8 mouse cellular contexts compared by ENCODE assay signal in genomic region chr5:121711174-121711927, GRCm38 (mm10). TPM values are rescaled to one million over a fixed set of nuclear protein-coding genes. Genes with fewer than 3 reads are reported as not detected.
DNase-seq lines count a peak whose midpoint lies in the region; ATAC-seq and TF ChIP-seq lines count a peak whose summit lies in the region.

Atxn2 (plus strand) TSS chr5:121711337.

- peak within 1 kb of the TSS; percentile 98 for H3K9ac ChIP-seq in forebrain, embryonic 13.5 days
- H3K9ac ChIP-seq in heart, postnatal 0 days (replicated peaks; ENCODE audit: low read depth, low read length), result peak within 1 kb of the TSS; percentile 100
- H3K9ac ChIP-seq in liver, embryonic 15.5 days, result peak within 1 kb of the TSS; percentile 98
- H3K9ac ChIP-seq in neural tube, embryonic 11.5 days (ENCODE audit: low read length), result peak within 1 kb of the TSS; percentile 97
- peak within 1 kb of the TSS; percentile 98 for H3K9ac ChIP-seq in stomach, embryonic 16.5 days (ENCODE audit: low read length)

- TF ChIP-seq EP300 in heart, postnatal 0 days (IDR thresholded peaks at IDR 0.05; ENCODE audit: low read depth), result 0 out of 2 replicates have a peak, but pooled peaks have one; percentile 22

- DNase-seq in c-Kit-positive CD71-positive TER-119-positive erythroid progenitor cells, embryonic 14.5 days (ENCODE audit: low spot score), result peak; percentile 68
- DNase-seq in heart, postnatal 0 days (ENCODE audit: low spot score), result peak; percentile 80
- peak; percentile 87 to 93 for DNase-seq in kidney, postnatal 4 days
- DNase-seq in neural tube, embryonic 11.5 days (ENCODE audit: low spot score), result peak; percentile 86

- peak within 1 kb of the TSS; percentile 90 for H3K4me2 ChIP-seq in forebrain, embryonic 13.5 days
- peak within 1 kb of the TSS; percentile 78 for H3K4me2 ChIP-seq in heart, postnatal 0 days (ENCODE audit: low read depth, low read length)
- H3K4me2 ChIP-seq in liver, embryonic 15.5 days, result peak within 1 kb of the TSS; percentile 99
- H3K4me2 ChIP-seq in neural tube, embryonic 11.5 days (ENCODE audit: low read depth), result peak within 1 kb of the TSS; percentile 87
- H3K4me2 ChIP-seq in stomach, embryonic 16.5 days (ENCODE audit: low read depth, low read length), result peak within 1 kb of the TSS; percentile 76

- no peak for TF ChIP-seq CTCF in E14TG2a.4 (conservative IDR thresholded peaks at IDR 0.05; ENCODE audit: low read length)
- TF ChIP-seq CTCF in heart, postnatal 0 days (IDR thresholded peaks at IDR 0.05; ENCODE audit: low read depth), result no peak

- no peaks in the 10 kb centered on the region for H3K9me3 ChIP-seq in E14TG2a.4 (ENCODE audit: low read length)
- no peaks in the 10 kb centered on the region for H3K9me3 ChIP-seq in forebrain, embryonic 13.5 days (replicated peaks)
- H3K9me3 ChIP-seq in heart, postnatal 0 days (replicated peaks; ENCODE audit: control insufficient read depth, low read length), result no peaks in the 10 kb centered on the region
- H3K9me3 ChIP-seq in liver, embryonic 15.5 days (replicated peaks), result no peaks in the 10 kb centered on the region
- H3K9me3 ChIP-seq in neural tube, embryonic 11.5 days (ENCODE audit: control insufficient read depth, low read length), result no peaks in the 10 kb centered on the region
- no peaks in the 10 kb centered on the region for H3K9me3 ChIP-seq in stomach, embryonic 16.5 days (replicated peaks; ENCODE audit: control insufficient read depth, low read length)

- H3K27me3 ChIP-seq in E14TG2a.4 (ENCODE audit: insufficient read depth, low read length), result no peaks in the 10 kb centered on the region
- H3K27me3 ChIP-seq in forebrain, embryonic 13.5 days, result no peaks in the 10 kb centered on the region
- H3K27me3 ChIP-seq in heart, postnatal 0 days (ENCODE audit: control insufficient read depth, insufficient read depth, low read length), result no peaks in the 10 kb centered on the region
- H3K27me3 ChIP-seq in liver, embryonic 15.5 days, result no peaks in the 10 kb centered on the region
- no peaks in the 10 kb centered on the region for H3K27me3 ChIP-seq in neural tube, embryonic 11.5 days (ENCODE audit: control insufficient read depth, insufficient read depth, low read length)
- H3K27me3 ChIP-seq in stomach, embryonic 16.5 days (ENCODE audit: control insufficient read depth, insufficient read depth, low read length), result no peaks in the 10 kb centered on the region

- H3K36me3 ChIP-seq in E14TG2a.4 (ENCODE audit: insufficient read depth, low read length), result peaks cover 11% of the 10 kb centered on the region
- H3K36me3 ChIP-seq in forebrain, embryonic 13.5 days (ENCODE audit: poor library complexity, severe bottlenecking), result no peaks in the 10 kb centered on the region
- H3K36me3 ChIP-seq in heart, postnatal 0 days (replicated peaks; ENCODE audit: control insufficient read depth, insufficient read depth, low read length), result no peaks in the 10 kb centered on the region
- H3K36me3 ChIP-seq in liver, embryonic 15.5 days (replicated peaks), result no peaks in the 10 kb centered on the region
- no peaks in the 10 kb centered on the region for H3K36me3 ChIP-seq in neural tube, embryonic 11.5 days (ENCODE audit: control insufficient read depth, insufficient read depth, low read length)
- no peaks in the 10 kb centered on the region for H3K36me3 ChIP-seq in stomach, embryonic 16.5 days (ENCODE audit: control insufficient read depth, insufficient read depth, low read length)

- under 1% methylated on average over 34 of the region's 103 CpGs for WGBS in forebrain, embryonic 13.5 days
- WGBS in heart, postnatal 0 days, result 1% methylated on average over 54 of the region's 103 CpGs
- WGBS in liver, embryonic 15.5 days (ENCODE audit: insufficient replicate concordance), result under 1% methylated on average over 98 of the region's 103 CpGs
- 0% methylated on average over 45 of the region's 103 CpGs for WGBS in neural tube, embryonic 11.5 days
- WGBS in stomach, embryonic 16.5 days, result 1% methylated on average over 81 of the region's 103 CpGs

- H3K4me3 ChIP-seq in E14TG2a.4 (replicated peaks; ENCODE audit: low read length), result peak within 1 kb of the TSS; percentile 86
- peak within 1 kb of the TSS; percentile 97 for H3K4me3 ChIP-seq in forebrain, embryonic 13.5 days
- H3K4me3 ChIP-seq in heart, postnatal 0 days (ENCODE audit: low read depth, low read length), result peak within 1 kb of the TSS; percentile 94
- H3K4me3 ChIP-seq in liver, embryonic 15.5 days (replicated peaks), result peak within 1 kb of the TSS; percentile 97
- H3K4me3 ChIP-seq in neural tube, embryonic 11.5 days (ENCODE audit: low read depth, low read length), result peak within 1 kb of the TSS; percentile 99
- H3K4me3 ChIP-seq in stomach, embryonic 16.5 days (replicated peaks; ENCODE audit: low read length), result peak within 1 kb of the TSS; percentile 99

- peaks cover 45% of the 10 kb centered on the region for H3K4me1 ChIP-seq in E14TG2a.4 (replicated peaks; ENCODE audit: low read depth, low read length)
- H3K4me1 ChIP-seq in forebrain, embryonic 13.5 days, result peaks cover 31% of the 10 kb centered on the region
- H3K4me1 ChIP-seq in heart, postnatal 0 days (ENCODE audit: control insufficient read depth, insufficient read depth), result peaks cover 21% of the 10 kb centered on the region
- H3K4me1 ChIP-seq in liver, embryonic 15.5 days (replicated peaks), result peaks cover 52% of the 10 kb centered on the region
- peaks cover 14% of the 10 kb centered on the region; the same call in 1 of the 2 replicates for H3K4me1 ChIP-seq in neural tube, embryonic 11.5 days (ENCODE audit: control insufficient read depth, insufficient read depth, low read length)
- peaks cover 24% of the 10 kb centered on the region for H3K4me1 ChIP-seq in stomach, embryonic 16.5 days (ENCODE audit: control insufficient read depth, insufficient read depth, low read length)

- peak within 1 kb of the TSS; percentile 97 for H3K27ac ChIP-seq in forebrain, embryonic 13.5 days
- peak within 1 kb of the TSS; percentile 99 for H3K27ac ChIP-seq in heart, postnatal 0 days (ENCODE audit: low read depth)
- peak within 1 kb of the TSS; percentile 93 for H3K27ac ChIP-seq in liver, embryonic 15.5 days (replicated peaks)
- H3K27ac ChIP-seq in neural tube, embryonic 11.5 days (ENCODE audit: low read depth, low read length), result peak within 1 kb of the TSS; percentile 90
- H3K27ac ChIP-seq in stomach, embryonic 16.5 days (ENCODE audit: low read length), result peak within 1 kb of the TSS; percentile 95

- ATAC-seq in forebrain, embryonic 13.5 days, result peak; percentile 86
- peak; percentile 78 for ATAC-seq in heart, postnatal 0 days (ENCODE audit: insufficient read depth, low read depth)
- peak; percentile 85 for ATAC-seq in liver, embryonic 15.5 days (ENCODE audit: insufficient read depth)
- ATAC-seq in neural tube, embryonic 11.5 days (ENCODE audit: insufficient read depth, low FRiP score, low TSS enrichment), result peak; percentile 83
- peak; percentile 79 for ATAC-seq in stomach, embryonic 16.5 days (ENCODE audit: insufficient read depth, low FRiP score)

RNA-seq across cellular contexts. Expression of gene Atxn2, which starts in this region (rescaled TPM):
- polyA plus RNA-seq in forebrain, embryonic 13.5 days (2015; fragmentation: Nextera tagmentation; extraction: Ambion mirVana), result 57.2 and 60.8 TPM in 2 replicates
- 41.2 and 53.7 TPM in 2 replicates for total RNA-seq in heart, postnatal 0 days (2014; rRNA removed; ENCODE audit: low replicate concordance)
- 36.8 and 41.7 TPM in 2 replicates for polyA plus RNA-seq in heart, postnatal 0 days (2015; fragmentation: Nextera tagmentation; extraction: Ambion mirVana)
- polyA plus RNA-seq in liver, embryonic 15.5 days (2015; fragmentation: Nextera tagmentation; extraction: Ambion mirVana), result 20.4 and 23.0 TPM in 2 replicates
- polyA plus RNA-seq in neural tube, embryonic 11.5 days (2014; fragmentation: Nextera tagmentation; extraction: Ambion mirVana), result 101 and 102 TPM in 2 replicates
- 33.1 and 36.6 TPM in 2 replicates for polyA plus RNA-seq in stomach, embryonic 16.5 days (2015; fragmentation: Nextera tagmentation; extraction: Ambion mirVana)

Comparison
In these comparisons a context has a peak if more than half of its experiments do, and no peak if none do; other contexts are left out.
1. Peak in every context shown above with its lines: DNase-seq, ATAC-seq, H3K4me3 ChIP-seq and H3K27ac ChIP-seq.